Mouse (Mus musculus): Measurements from ENCODE around the gene Cygb. TPM values are rescaled to one million over a fixed set of nuclear protein-coding genes. Genes with fewer than 3 reads are reported as not detected.

Cygb gene
- total RNA-seq, 1 experiment from 2014 or later, result 25.4 TPM

GRCm38 (mm10) chr11:116656348-116657191 is 2.5 kb upstream of the Cygb start:
- peak; percentile 60 for DNase-seq

GRCm38 (mm10) chr11:116653709-116654221 is 348 bp downstream of the Cygb start:
- DNase-seq, result peak; percentile 62

GRCm38 (mm10) chr11:116653234-116653633 is 879 bp downstream of the Cygb start, which contains the start of gene Prcd:
Gene Prcd, plus strand, starts transcription at chr11:116653534.
- no peak for DNase-seq

- DNase-seq, result no peak
These were observed 1.6 kb downstream of the Cygb start for GRCm38 (mm10) chr11:116652330-116653098.

- no peak for DNase-seq
These were observed 2.8 kb downstream of the Cygb start for GRCm38 (mm10) chr11:116651339-116651738.

- DNase-seq, result no peak
These were observed 3.3 kb downstream of the Cygb start for GRCm38 (mm10) chr11:116650811-116651210.

GRCm38 (mm10) chr11:116649711-116650337 is 4.3 kb downstream of the Cygb start:
- no peak for DNase-seq

- DNase-seq, result no peak
These were observed 5.1 kb downstream of the Cygb start for GRCm38 (mm10) chr11:116648976-116649375.

GRCm38 (mm10) chr11:116648213-116648921 is 5.7 kb downstream of the Cygb start:
- DNase-seq, result no peak

- no peak for DNase-seq
These were observed 6.6 kb downstream of the Cygb start for GRCm38 (mm10) chr11:116647340-116647991.

GRCm38 (mm10) chr11:116646771-116647170 is 7.3 kb downstream of the Cygb start:
- DNase-seq, result no peak

- no peak for DNase-seq
These were observed 8.0 kb downstream of the Cygb start for GRCm38 (mm10) chr11:116646136-116646535.

GRCm38 (mm10) chr11:116645446-116646110 is 8.5 kb downstream of the Cygb start:
- no peak for DNase-seq

GRCm38 (mm10) chr11:116644225-116645112 is 9.6 kb downstream of the Cygb start:
- DNase-seq, result no peak

GRCm38 (mm10) chr11:116643579-116644224 is 10.4 kb downstream of the Cygb start:
- DNase-seq, result no peak

- DNase-seq, result peak; percentile 93
These were observed 11.2 kb downstream of the Cygb start for GRCm38 (mm10) chr11:116642681-116643578.

GRCm38 (mm10) chr11:116641731-116642130 is 12.4 kb downstream of the Cygb start:
- no peak for DNase-seq

- peak; percentile 56 for DNase-seq
These were observed 12.9 kb downstream of the Cygb start for GRCm38 (mm10) chr11:116641168-116641567.
